Mouse (Mus musculus) erythroblast, embryonic 14.5 days (primary cell): ENCODE data around the gene Mical3.

ENCODE experiments used
- GATA1 ChIP-seq: IDR thresholded peaks from 2 replicates; pipeline ENCODE4 v1.6.1; 2012; ENCODE audit warnings: low read length, inconsistent platforms, mixed read lengths
- TAL1 ChIP-seq: IDR thresholded peaks from 3 replicates; pipeline ENCODE4 v1.6.1; 2012; ENCODE audit warnings: low read length, inconsistent platforms, mixed read lengths

GRCm38 (mm10) chr6:121064356-121065015, 66.3 kb downstream of the Mical3 start:
- no peak for TF ChIP-seq GATA1
- TF ChIP-seq TAL1, result no peak
